Mouse (Mus musculus) lung, adult 18-20 months (tissue): ENCODE measurements at regions not wholly inside any gene's neighbourhood (a gene's known extent, or its start where the extent isn't known, plus 50 kb on each side); places are given as distances from the start of the nearest gene placed in this dataset.

Experiments
- DNase-seq, 2 experiments: peaks; one replicate each; pipeline ENCODE4 v3.0.0; 2022; ENCODE audit warnings: mixed read lengths in 2 of 2

- no peak for DNase-seq
These were observed 979.5 kb upstream of the Car8 start for GRCm38 (mm10) chr4:9218380-9218779.

GRCm38 (mm10) chr4:9208606-9209005 lies 969.8 kb upstream of the Car8 start:
- no peak for DNase-seq

- DNase-seq: no peak
These were observed 961.2 kb upstream of the Car8 start for GRCm38 (mm10) chr4:9200012-9200411.

- no peak for DNase-seq
These were observed 957.6 kb upstream of the Car8 start for GRCm38 (mm10) chr4:9196435-9196834.

DNA sequence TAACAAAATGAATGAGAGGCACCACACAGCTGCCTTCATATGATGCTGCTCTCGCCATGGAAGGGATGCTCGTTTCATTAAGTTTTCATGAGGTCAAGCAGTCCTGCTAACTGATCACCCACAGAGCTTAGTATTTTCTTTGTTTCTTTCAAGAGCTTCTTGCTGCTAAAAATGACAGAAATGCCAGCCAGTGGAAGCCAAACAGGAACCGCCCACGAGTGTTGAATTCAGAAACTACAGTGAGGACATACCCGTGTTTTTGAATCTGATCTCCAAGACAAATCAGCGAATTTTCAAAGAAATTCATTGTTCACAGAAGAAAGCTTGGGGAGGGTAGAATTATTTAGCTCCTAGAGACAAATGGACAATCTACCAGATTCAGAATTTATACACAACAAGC lies 954.3 kb upstream of the Car8 start:
- DNase-seq: no peak

- DNase-seq: no peak
These were observed 946.5 kb upstream of the Car8 start for GRCm38 (mm10) chr4:9185156-9185875.

- peak in 1 of 2 experiments; percentile 14 for DNase-seq
These were observed 945.7 kb upstream of the Car8 start for GRCm38 (mm10) chr4:9184451-9185121.

GRCm38 (mm10) chr4:9174365-9174764 lies 935.5 kb upstream of the Car8 start:
- DNase-seq: no peak

- DNase-seq: no peak
These were observed 923.5 kb upstream of the Car8 start for GRCm38 (mm10) chr4:9162374-9162773.

GRCm38 (mm10) chr4:9161814-9162133 lies 922.9 kb upstream of the Car8 start:
- no peak for DNase-seq

GRCm38 (mm10) chr4:9161068-9161813 lies 922.4 kb upstream of the Car8 start:
- no peak for DNase-seq

- no peak for DNase-seq
These were observed 908.9 kb upstream of the Car8 start for GRCm38 (mm10) chr4:9147732-9148131.

- no peak for DNase-seq
These were observed 905.7 kb upstream of the Car8 start for GRCm38 (mm10) chr4:9144226-9145215.

GRCm38 (mm10) chr4:9143087-9143486 lies 904.2 kb upstream of the Car8 start:
- no peak for DNase-seq

DNA sequence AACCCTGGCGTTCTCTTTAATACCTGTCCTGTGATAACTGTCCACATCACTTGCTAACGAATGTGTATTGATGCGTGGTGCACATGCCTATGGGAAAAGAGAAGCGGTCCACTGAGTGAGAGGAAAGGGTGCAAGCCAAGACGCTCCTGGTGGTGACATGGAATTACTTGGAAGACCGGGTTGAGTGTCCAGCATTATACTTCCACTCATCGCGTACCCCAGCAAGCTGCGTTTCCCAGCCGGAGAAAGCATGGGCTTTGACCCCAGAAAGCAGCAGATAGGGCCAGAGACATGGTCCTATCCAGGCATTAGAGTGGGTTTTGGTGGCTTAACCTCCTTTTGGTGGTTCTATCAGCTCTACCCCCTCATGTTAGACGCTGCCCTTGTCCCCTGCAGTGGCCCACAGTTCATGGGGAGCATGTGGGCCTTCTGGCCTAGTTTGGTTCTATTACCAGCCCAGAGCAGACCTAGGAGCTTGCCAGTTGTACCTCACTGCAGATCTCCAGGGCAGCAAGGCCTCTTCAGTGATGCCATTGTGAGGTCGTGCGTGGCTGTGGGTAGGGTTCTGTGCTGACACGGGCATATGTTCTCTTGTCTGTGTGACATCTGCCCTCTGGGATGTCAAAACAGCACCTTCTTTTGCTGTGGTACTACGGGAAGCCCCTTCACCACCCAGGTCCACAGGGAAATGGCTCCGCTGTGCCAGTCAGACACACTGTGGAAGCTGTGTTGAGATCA lies 903.3 kb upstream of the Car8 start:
- DNase-seq: no peak

DNA sequence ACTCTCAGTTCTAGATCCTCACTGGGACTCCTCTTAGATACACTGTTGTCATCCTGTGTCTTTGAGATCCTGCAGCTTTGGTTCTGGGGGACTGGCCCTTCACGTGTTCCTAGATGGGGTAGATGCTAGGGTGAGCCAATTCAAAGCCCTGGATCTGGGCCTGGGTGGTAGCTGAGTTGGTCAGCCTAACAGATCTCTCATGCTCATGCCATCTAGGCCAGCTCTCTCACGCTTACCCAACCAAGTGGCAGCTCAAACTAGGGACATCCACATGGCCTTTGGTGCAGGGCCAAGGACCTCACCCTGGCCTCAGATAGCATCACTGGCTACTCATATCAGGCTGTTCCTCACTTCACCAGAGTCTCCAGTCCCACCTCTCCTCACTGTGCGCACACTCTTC lies 901.9 kb upstream of the Car8 start:
- DNase-seq: peak in 1 of 2 experiments; percentile 21

GRCm38 (mm10) chr4:9136657-9137056 lies 897.8 kb upstream of the Car8 start:
- DNase-seq: no peak

GRCm38 (mm10) chr4:9136188-9136569 lies 897.3 kb upstream of the Car8 start:
- no peak for DNase-seq

DNA sequence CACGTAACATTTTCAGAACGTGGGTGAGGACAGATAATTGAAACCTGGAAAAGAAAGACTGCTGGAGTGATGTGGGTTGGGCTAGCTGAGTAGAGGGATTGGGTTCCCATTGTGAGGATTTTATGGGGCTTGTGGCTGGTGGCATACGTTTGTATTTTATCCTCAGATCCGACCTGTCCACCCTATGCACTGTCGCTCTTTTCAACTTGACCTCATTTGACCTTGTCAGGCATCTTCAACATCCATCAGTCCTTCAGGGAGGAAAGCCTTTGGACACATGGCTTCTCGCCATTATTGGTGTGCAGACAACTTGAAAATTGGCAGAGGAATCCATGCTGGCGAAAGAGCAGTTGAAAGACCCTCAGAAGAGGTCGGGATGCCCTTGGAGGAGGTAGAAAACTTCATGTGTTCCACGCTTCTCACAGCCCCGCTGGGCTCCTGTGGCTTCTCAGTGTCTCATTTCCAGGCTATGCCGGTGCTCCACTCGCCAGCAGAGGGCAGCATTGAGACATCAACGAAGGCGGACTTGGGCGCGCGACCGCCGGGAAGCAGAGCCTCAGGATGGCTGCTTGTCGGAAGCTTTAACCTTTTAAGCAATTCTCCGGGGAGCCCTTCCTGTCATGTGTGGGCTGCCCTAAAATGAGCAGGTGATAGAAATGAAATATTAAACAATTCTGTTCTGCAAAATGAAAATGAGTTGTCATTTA lies 896.8 kb upstream of the Car8 start:
- DNase-seq: peak; percentile 82 to 83

- no peak for DNase-seq
These were observed 894.9 kb upstream of the Car8 start for GRCm38 (mm10) chr4:9133695-9134094.

DNA sequence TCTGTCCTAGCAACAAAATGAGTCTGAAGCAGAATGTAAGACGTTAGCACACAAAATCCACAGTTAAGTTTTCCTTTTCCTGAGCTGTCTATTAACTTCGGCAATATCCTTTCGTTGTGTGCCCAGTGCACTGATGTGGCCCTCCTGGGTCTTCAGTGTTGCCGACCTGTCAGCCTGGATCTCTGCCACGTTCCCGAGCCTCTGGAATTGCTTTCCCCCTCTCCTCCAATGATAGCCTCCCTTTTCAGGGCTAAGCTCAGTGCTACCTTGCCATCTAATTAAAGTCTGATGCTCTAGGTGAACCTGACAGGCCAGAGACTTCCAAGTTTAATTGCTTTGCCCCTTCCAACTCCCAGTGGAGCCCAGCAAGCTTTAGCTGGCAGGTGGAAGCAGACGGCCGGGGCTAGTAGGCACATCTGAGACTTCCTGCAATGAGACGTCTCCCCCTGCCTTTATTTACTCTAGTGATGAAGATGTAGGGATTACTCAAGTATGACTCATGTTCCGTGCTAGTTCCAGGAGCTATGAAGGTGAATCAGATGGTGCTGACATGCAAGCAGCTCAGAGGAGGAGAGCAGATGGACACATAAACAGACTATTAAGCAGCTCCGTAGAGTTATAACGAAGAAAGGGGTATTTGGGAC lies 894.3 kb upstream of the Car8 start:
- no peak for DNase-seq
